Mouse (Mus musculus) myocyte (in vitro differentiated cells): ENCODE measurements around the gene Mapk10.

Experiments
- CEBPB ChIP-seq: IDR thresholded peaks from 2 replicates; pipeline ENCODE4 v1.6.1; 2011; ENCODE audit warnings: mild to moderate bottlenecking, moderate library complexity; ENCODE audit not compliant: poor library complexity, insufficient read depth, severe bottlenecking
- E2F4 ChIP-seq: IDR thresholded peaks from one replicate; pipeline ENCODE4 v1.6.1; 2011; ENCODE audit warnings: mild to moderate bottlenecking, control low read depth, moderate library complexity; ENCODE audit not compliant: insufficient read depth
- MAX ChIP-seq: IDR thresholded peaks from one replicate; pipeline ENCODE4 v1.6.1; 2011; ENCODE audit warnings: low read depth, mild to moderate bottlenecking, control low read depth
- MYOD1 ChIP-seq, 3 experiments: IDR thresholded peaks; one replicate each; pipeline ENCODE4 v1.6.1; 2011; ENCODE audit warnings: control low read depth in 2 of 3, low read depth in 2 of 3, mild to moderate bottlenecking in 2 of 3, moderate library complexity in 1 of 3; ENCODE audit not compliant: insufficient read length in 2 of 3, control insufficient read depth in 1 of 3
- MYOG ChIP-seq, 3 experiments: IDR thresholded peaks; one replicate each; pipeline ENCODE4 v1.6.1; 2011; ENCODE audit warnings: control low read depth in 2 of 3, low read depth in 2 of 3, mild to moderate bottlenecking in 2 of 3; ENCODE audit not compliant: insufficient read length in 2 of 3, control insufficient read depth in 1 of 3, insufficient read depth in 1 of 3
- POLR2A ChIP-seq: IDR thresholded peaks from one replicate; pipeline ENCODE4 v1.6.1; 2011; ENCODE audit warnings: low read depth, mild to moderate bottlenecking, control low read depth, moderate library complexity; ENCODE audit not compliant: insufficient read length
- POLR2AphosphoS2 ChIP-seq: IDR thresholded peaks from one replicate; pipeline ENCODE4 v1.6.1; 2011; ENCODE audit warnings: low read depth, control low read depth; ENCODE audit not compliant: insufficient read length
- SRF ChIP-seq: IDR thresholded peaks from one replicate; pipeline ENCODE4 v1.6.1; 2011; ENCODE audit warnings: low read depth; ENCODE audit not compliant: control insufficient read depth, insufficient read length
- TCF12 ChIP-seq: IDR thresholded peaks from one replicate; pipeline ENCODE4 v1.6.1; 2011; ENCODE audit warnings: mild to moderate bottlenecking, control low read depth; ENCODE audit not compliant: poor library complexity, insufficient read depth, severe bottlenecking
- TCF3 ChIP-seq: IDR thresholded peaks from one replicate; pipeline ENCODE4 v1.6.1; 2011; ENCODE audit warnings: low read depth, control low read depth; ENCODE audit not compliant: insufficient read length
- USF1 ChIP-seq: IDR thresholded peaks from one replicate; pipeline ENCODE4 v1.6.1; 2011; ENCODE audit warnings: low read depth, mild to moderate bottlenecking, control low read depth, moderate library complexity

DNA sequence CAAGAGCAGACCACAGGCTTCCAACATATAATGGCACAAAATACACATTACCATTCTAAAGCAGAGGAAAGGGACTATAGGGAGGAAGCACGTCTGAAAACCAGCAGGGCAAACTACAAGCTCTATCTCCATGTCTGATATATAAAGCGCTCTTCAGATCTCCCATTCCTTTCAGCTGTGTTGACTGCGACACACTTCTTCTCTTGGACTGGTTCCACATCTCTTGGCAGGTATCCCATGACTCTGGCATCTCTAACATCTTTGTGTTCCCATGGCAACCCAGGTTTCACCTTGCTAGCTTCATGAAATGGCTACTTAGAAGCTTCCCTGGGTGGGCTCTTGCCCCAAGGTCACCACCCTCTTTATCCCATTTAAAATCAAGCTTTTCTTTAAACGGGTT is 202.2 kb downstream of the Mapk10 start:
- TF ChIP-seq POLR2A (no peak), TCF3 (no peak), MAX (no peak), USF1 (no peak), POLR2AphosphoS2 (no peak), TCF12 (no peak), E2F4 (no peak), SRF (no peak), CEBPB (no peak), MYOG (IDR thresholded peaks at IDR 0.05; ENCODE audit: control insufficient read depth in 1 of 3, insufficient read depth in 1 of 3, insufficient read length in 2 of 3, low read depth in 2 of 3) (no peak), MYOD1 (IDR thresholded peaks at IDR 0.05; ENCODE audit: control insufficient read depth in 1 of 3, insufficient read length in 2 of 3, low read depth in 2 of 3) (no peak)
